Mouse (Mus musculus): ENCODE measurements around the gene Gm45062. TPM values are rescaled to one million over a fixed set of nuclear protein-coding genes. Genes with fewer than 3 reads are reported as not detected.

Gene Gm45062
- total RNA-seq, 1 experiment: 1.5 TPM

DNA sequence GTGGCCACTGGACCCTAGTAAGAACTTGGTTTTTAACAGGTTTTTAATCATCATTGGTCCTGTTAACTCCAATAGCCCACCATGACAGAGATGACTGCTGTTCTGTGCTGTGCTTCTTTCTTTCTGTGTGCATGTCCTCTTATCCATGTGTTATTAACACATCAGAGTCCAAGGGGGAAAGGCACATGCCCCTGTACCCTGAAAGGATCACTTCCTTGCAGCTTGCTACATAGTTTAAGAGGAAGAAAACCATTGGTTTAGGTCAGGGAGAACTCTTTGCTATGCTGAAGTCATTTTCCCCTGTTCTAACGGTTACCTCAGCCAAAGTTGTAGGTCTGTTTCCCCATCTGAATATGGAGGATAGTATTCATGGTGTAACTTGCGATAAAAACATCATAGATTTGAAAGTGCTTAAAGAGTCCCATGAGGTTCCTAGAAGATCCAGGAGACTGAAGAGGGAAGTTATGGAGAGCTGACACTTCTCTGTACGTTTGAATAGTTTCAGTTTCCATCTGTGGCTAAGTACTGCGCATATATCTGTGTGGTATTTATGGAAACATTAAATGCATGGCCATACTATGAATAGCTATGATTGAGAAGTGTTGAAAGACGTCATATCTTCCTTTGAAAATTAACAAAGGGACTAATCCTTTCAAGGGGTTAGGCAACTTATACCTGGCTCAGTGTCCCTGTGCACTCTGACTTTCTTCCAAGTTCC lies 236.0 kb downstream of the Gm45062 start:
- DNase-seq (ENCODE audit: low read depth, low spot score): no peak
- TF ChIP-seq MAFK (IDR thresholded peaks at IDR 0.05; ENCODE audit: insufficient read depth, low read depth, low read length): no peak
- no peak for TF ChIP-seq CHD2 (IDR thresholded peaks at IDR 0.05; ENCODE audit: low read depth, low read length)
- no peak for TF ChIP-seq ZC3H11A (IDR thresholded peaks at IDR 0.05; ENCODE audit: borderline replicate concordance, low read depth, low read length)
- TF ChIP-seq ZNF384 (IDR thresholded peaks at IDR 0.05; ENCODE audit: low read depth, low read length): no peak
- TF ChIP-seq HCFC1 (IDR thresholded peaks at IDR 0.05; ENCODE audit: borderline replicate concordance, insufficient read depth, low read length): no peak
- no peak overlapping the region for H3K27ac ChIP-seq (ENCODE audit: insufficient read depth, low read depth, low read length, poor library complexity, severe bottlenecking)
- H3K4me1 ChIP-seq (ENCODE audit: control insufficient read depth in 2 of 2, insufficient read depth in 2 of 2, low read length in 2 of 2, poor library complexity in 1 of 2): no peaks in the 10 kb centered on the region
- no peaks in the 10 kb centered on the region for H3K36me3 ChIP-seq (ENCODE audit: control insufficient read depth, insufficient read depth, low read length, poor library complexity, severe bottlenecking)
- H3K9ac ChIP-seq (ENCODE audit: insufficient read depth, low read depth, low read length, poor library complexity, severe bottlenecking): no peak overlapping the region
- no peak overlapping the region for H3K4me3 ChIP-seq (ENCODE audit: insufficient read depth in 1 of 2, low read depth in 1 of 2, low read length in 2 of 2, poor library complexity in 1 of 2, severe bottlenecking in 1 of 2)
- H3K9me3 ChIP-seq (ENCODE audit: control insufficient read depth, insufficient read depth, low read depth, low read length): no peaks in the 10 kb centered on the region
- in situ Hi-C loops (cut with MboI; ENCODE audit: low sequenced_read_pairs in 2 of 2, unreplicated experiment in 2 of 2): no loop called here

DNA sequence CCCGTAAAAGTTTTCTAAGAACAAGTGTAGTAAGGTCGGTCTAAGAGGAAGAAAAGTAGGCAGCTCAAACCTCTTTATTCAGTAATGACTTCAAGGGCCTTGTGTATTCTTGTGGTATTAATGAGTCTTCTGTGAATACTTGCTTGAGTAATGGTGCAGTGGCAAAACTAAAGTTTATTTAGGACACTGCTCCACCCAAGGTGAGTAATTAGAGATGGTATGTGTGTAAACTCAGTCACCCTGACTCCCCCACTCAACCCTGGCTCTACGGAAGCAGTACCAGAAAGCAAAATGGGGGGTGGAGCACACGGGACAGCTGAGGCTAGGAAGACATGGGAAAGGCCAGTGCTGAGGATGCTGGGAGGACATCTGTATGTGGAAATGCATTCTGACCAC lies 236.6 kb downstream of the Gm45062 start:
- Histone ChIP-seq H3K4me3 (ENCODE audit: insufficient read depth in 1 of 2, low read depth in 1 of 2, low read length in 2 of 2, poor library complexity in 1 of 2, severe bottlenecking in 1 of 2) (no peak overlapping the region), H3K9me3 (ENCODE audit: control insufficient read depth, insufficient read depth, low read depth, low read length) (no peaks in the 10 kb centered on the region), H3K27ac (ENCODE audit: insufficient read depth, low read depth, low read length, poor library complexity, severe bottlenecking) (no peak overlapping the region), H3K9ac (ENCODE audit: insufficient read depth, low read depth, low read length, poor library complexity, severe bottlenecking) (no peak overlapping the region), H3K36me3 (ENCODE audit: control insufficient read depth, insufficient read depth, low read length, poor library complexity, severe bottlenecking) (no peaks in the 10 kb centered on the region), H3K4me1 (ENCODE audit: control insufficient read depth in 2 of 2, insufficient read depth in 2 of 2, low read length in 2 of 2, poor library complexity in 1 of 2) (no peaks in the 10 kb centered on the region)
- DNase-seq (ENCODE audit: low read depth, low spot score): no peak
- in situ Hi-C loops (cut with MboI; ENCODE audit: low sequenced_read_pairs in 2 of 2, unreplicated experiment in 2 of 2): no loop called here
- no peak for TF ChIP-seq ZC3H11A (IDR thresholded peaks at IDR 0.05; ENCODE audit: borderline replicate concordance, low read depth, low read length)
- no peak for TF ChIP-seq CHD2 (IDR thresholded peaks at IDR 0.05; ENCODE audit: low read depth, low read length)
- no peak for TF ChIP-seq MAFK (IDR thresholded peaks at IDR 0.05; ENCODE audit: insufficient read depth, low read depth, low read length)
- TF ChIP-seq ZNF384 (IDR thresholded peaks at IDR 0.05; ENCODE audit: low read depth, low read length): no peak
- TF ChIP-seq HCFC1 (IDR thresholded peaks at IDR 0.05; ENCODE audit: borderline replicate concordance, insufficient read depth, low read length): no peak

DNA sequence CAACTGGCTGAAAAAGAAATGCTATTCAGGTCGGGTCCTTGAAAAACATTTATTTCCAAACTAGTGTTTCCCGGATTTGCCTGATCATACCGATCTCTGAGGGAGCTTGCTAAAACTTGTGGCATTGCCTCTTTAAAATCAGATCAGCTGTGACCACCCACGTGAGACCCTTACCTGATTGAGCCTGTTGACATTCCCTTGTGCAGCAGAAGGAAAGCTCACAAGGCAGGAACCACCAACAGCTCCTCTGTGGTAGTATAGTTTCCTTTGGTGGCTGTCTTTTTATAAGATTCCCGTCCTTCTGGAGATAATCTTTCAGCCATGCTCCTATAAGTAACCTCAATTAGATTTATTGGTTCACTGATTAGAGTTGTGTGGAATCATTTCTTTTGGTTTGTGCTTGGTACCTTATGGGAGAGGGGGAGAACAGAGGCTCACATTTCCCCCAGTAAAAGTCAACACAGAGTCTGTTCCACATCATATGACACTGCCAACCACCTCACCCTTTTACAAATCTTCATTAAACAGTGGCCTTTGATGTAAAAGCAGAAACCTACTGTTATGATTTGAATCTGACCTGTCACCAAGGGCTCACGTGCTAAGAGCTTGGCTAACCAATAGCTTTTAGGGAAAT lies 238.1 kb downstream of the Gm45062 start:
- H3K4me1 ChIP-seq (ENCODE audit: control insufficient read depth in 2 of 2, insufficient read depth in 2 of 2, low read length in 2 of 2, poor library complexity in 1 of 2): no peaks in the 10 kb centered on the region
- H3K9ac ChIP-seq (ENCODE audit: insufficient read depth, low read depth, low read length, poor library complexity, severe bottlenecking): no peak overlapping the region
- DNase-seq (ENCODE audit: low read depth, low spot score): no peak
- H3K36me3 ChIP-seq (ENCODE audit: control insufficient read depth, insufficient read depth, low read length, poor library complexity, severe bottlenecking): no peaks in the 10 kb centered on the region
- H3K4me3 ChIP-seq (ENCODE audit: insufficient read depth in 1 of 2, low read depth in 1 of 2, low read length in 2 of 2, poor library complexity in 1 of 2, severe bottlenecking in 1 of 2): no peak overlapping the region
- no peak overlapping the region for H3K27ac ChIP-seq (ENCODE audit: insufficient read depth, low read depth, low read length, poor library complexity, severe bottlenecking)
- TF ChIP-seq MAFK (IDR thresholded peaks at IDR 0.05; ENCODE audit: insufficient read depth, low read depth, low read length) (no peak), CHD2 (IDR thresholded peaks at IDR 0.05; ENCODE audit: low read depth, low read length) (no peak), ZC3H11A (IDR thresholded peaks at IDR 0.05; ENCODE audit: borderline replicate concordance, low read depth, low read length) (no peak), ZNF384 (IDR thresholded peaks at IDR 0.05; ENCODE audit: low read depth, low read length) (no peak)
- no peaks in the 10 kb centered on the region for H3K9me3 ChIP-seq (ENCODE audit: control insufficient read depth, insufficient read depth, low read depth, low read length)
- in situ Hi-C loops (cut with MboI; ENCODE audit: low sequenced_read_pairs in 2 of 2, unreplicated experiment in 2 of 2): no loop called here

DNA sequence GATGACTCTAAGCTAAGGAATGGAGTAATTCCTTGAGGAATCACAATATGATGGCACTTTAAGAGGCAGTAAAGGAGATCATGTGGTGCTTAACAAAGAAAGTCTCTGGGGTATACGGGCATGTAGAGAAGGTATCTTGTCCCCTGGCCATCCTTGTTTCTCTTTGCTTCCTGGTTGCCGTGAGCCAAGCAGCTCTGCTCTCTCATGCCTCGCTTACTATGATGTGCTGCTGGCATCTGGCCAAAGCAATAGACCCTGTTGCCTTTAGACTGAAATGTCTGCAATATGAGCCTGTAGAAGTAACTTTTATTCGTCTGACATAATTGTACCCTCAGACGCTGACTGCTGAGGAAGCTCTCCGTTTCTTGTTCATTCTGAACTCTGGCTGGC lies 238.6 kb downstream of the Gm45062 start:
- Histone ChIP-seq H3K4me3 (ENCODE audit: insufficient read depth in 1 of 2, low read depth in 1 of 2, low read length in 2 of 2, poor library complexity in 1 of 2, severe bottlenecking in 1 of 2) (no peak overlapping the region), H3K9me3 (ENCODE audit: control insufficient read depth, insufficient read depth, low read depth, low read length) (no peaks in the 10 kb centered on the region), H3K36me3 (ENCODE audit: control insufficient read depth, insufficient read depth, low read length, poor library complexity, severe bottlenecking) (no peaks in the 10 kb centered on the region), H3K4me1 (ENCODE audit: control insufficient read depth in 2 of 2, insufficient read depth in 2 of 2, low read length in 2 of 2, poor library complexity in 1 of 2) (no peaks in the 10 kb centered on the region), H3K9ac (ENCODE audit: insufficient read depth, low read depth, low read length, poor library complexity, severe bottlenecking) (no peak overlapping the region), H3K27ac (ENCODE audit: insufficient read depth, low read depth, low read length, poor library complexity, severe bottlenecking) (no peak overlapping the region)
- in situ Hi-C loops (cut with MboI; ENCODE audit: low sequenced_read_pairs in 2 of 2, unreplicated experiment in 2 of 2): no loop called here
- TF ChIP-seq HCFC1 (IDR thresholded peaks at IDR 0.05; ENCODE audit: borderline replicate concordance, insufficient read depth, low read length) (no peak), CHD2 (IDR thresholded peaks at IDR 0.05; ENCODE audit: low read depth, low read length) (no peak), ZC3H11A (IDR thresholded peaks at IDR 0.05; ENCODE audit: borderline replicate concordance, low read depth, low read length) (no peak), ZNF384 (IDR thresholded peaks at IDR 0.05; ENCODE audit: low read depth, low read length) (no peak), MAFK (IDR thresholded peaks at IDR 0.05; ENCODE audit: insufficient read depth, low read depth, low read length) (no peak)
- DNase-seq (ENCODE audit: low read depth, low spot score): no peak
